Mouse (Mus musculus) adrenal gland, adult (tissue): ENCODE results near the gene Ctnnd2.
A peak's percentile ranks its signal among the peaks of the same experiment; 100 is the strongest.

Source experiments
- DNase-seq, 2 experiments: peaks; one replicate each; pipeline ENCODE4 v3.0.0; 2022 to 2023; ENCODE audit warnings: low spot score in 1 of 2; ENCODE audit not compliant: inconsistent age in 2 of 2

Ctnnd2 gene

GRCm38 (mm10) chr15:30857277-30858176 lies 685.1 kb downstream of the Ctnnd2 start:
- DNase-seq, result peak in 1 of 2 experiments; percentile 21

- no peak for DNase-seq
Observed at GRCm38 (mm10) chr15:30867429-30867828, 695.0 kb downstream of the Ctnnd2 start.

- no peak for DNase-seq
Observed at GRCm38 (mm10) chr15:30869673-30870512, 697.5 kb downstream of the Ctnnd2 start.

GRCm38 (mm10) chr15:30875523-30875922 lies 703.1 kb downstream of the Ctnnd2 start:
- DNase-seq, result no peak

GRCm38 (mm10) chr15:30884692-30885334 lies 712.4 kb downstream of the Ctnnd2 start:
- DNase-seq, result no peak

GRCm38 (mm10) chr15:30885410-30885809 lies 713.0 kb downstream of the Ctnnd2 start:
- peak; percentile 10 to 53 for DNase-seq

- no peak for DNase-seq
Observed at GRCm38 (mm10) chr15:30887559-30887958, 715.2 kb downstream of the Ctnnd2 start.

- DNase-seq, result no peak
Observed at GRCm38 (mm10) chr15:30891986-30892385, 719.6 kb downstream of the Ctnnd2 start.

GRCm38 (mm10) chr15:30895063-30895462 lies 722.7 kb downstream of the Ctnnd2 start:
- DNase-seq, result no peak

- no peak for DNase-seq
Observed at GRCm38 (mm10) chr15:30897342-30897741, 724.9 kb downstream of the Ctnnd2 start.

- DNase-seq, result no peak
Observed at GRCm38 (mm10) chr15:30908027-30908426, 735.6 kb downstream of the Ctnnd2 start.

- no peak for DNase-seq
Observed at GRCm38 (mm10) chr15:30913360-30913759, 741.0 kb downstream of the Ctnnd2 start.

- DNase-seq, result peak in 1 of 2 experiments; percentile 34
Observed at GRCm38 (mm10) chr15:30925838-30926237, 753.4 kb downstream of the Ctnnd2 start.

GRCm38 (mm10) chr15:30927632-30928031 lies 755.2 kb downstream of the Ctnnd2 start:
- DNase-seq, result peak; percentile 20 to 66

- no peak for DNase-seq
Observed at GRCm38 (mm10) chr15:30931906-30932305, 759.5 kb downstream of the Ctnnd2 start.

- no peak for DNase-seq
Observed at GRCm38 (mm10) chr15:30945863-30946262, 773.5 kb downstream of the Ctnnd2 start.

- DNase-seq, result no peak
Observed at GRCm38 (mm10) chr15:30958513-30958912, 786.1 kb downstream of the Ctnnd2 start.

- no peak for DNase-seq
Observed at GRCm38 (mm10) chr15:30962421-30963160, 790.2 kb downstream of the Ctnnd2 start.

- DNase-seq, result no peak
Observed at GRCm38 (mm10) chr15:30964046-30964445, 791.7 kb downstream of the Ctnnd2 start.

- DNase-seq, result no peak
Observed at GRCm38 (mm10) chr15:30964865-30965679, 792.7 kb downstream of the Ctnnd2 start.
